Comparison of ENCODE assay signal across 10 mouse cellular contexts in genomic region chr8:110218511-110218910, GRCm38 (mm10). TPM values are rescaled to one million over a fixed set of nuclear protein-coding genes. Genes with fewer than 3 reads are reported as not detected.
DNase-seq lines count a peak whose midpoint lies in the region; ATAC-seq and TF ChIP-seq lines count a peak whose summit lies in the region.
"Had no signal": no experiment of that assay in that cellular context is flagged by ENCODE, and none has a peak within 500 bp of the region (broad histone marks: within the 10 kb centered on the region; RNA-seq: fewer than 3 reads in every experiment).

No protein-coding gene starts in this region.

- WGBS in heart, adult 2 months, result 36% methylated on average over 5 of the region's 5 CpGs
- 82% methylated on average over 5 of the region's 5 CpGs for WGBS in hindbrain, embryonic 13.5 days
- 78% methylated on average over 5 of the region's 5 CpGs for WGBS in midbrain, embryonic 11.5 days

- intact Hi-C loops in heart, adult 2 months (cut with DNase I), result loop anchor here (5.0 kb wide), 1 partner anchor 399 kb away; the partner anchor contains the start of gene Vac14
- intact Hi-C loops in heart, postnatal 36 days (cut with DNase I), result loop anchor here (10.0 kb wide), 1 partner anchor 524 kb away; the partner anchor contains the start of gene Ist1

- TF ChIP-seq EP300 in heart, adult 2 months (IDR thresholded peaks at IDR 0.05; ENCODE audit: insufficient read depth, low read depth, low read length), result no peak

- DNase-seq in heart, adult 2 months, result no peak
- DNase-seq in heart, postnatal 36 days, result no peak
- peak; percentile 16 for DNase-seq in G1E (ENCODE audit: low spot score)
- DNase-seq in midbrain, embryonic 11.5 days (ENCODE audit: low spot score, missing footprints), result no peak
- no peak for DNase-seq in adrenal gland, postnatal 4 days (ENCODE audit: low spot score in 2 of 2)
- DNase-seq in thymus, postnatal 10 days (ENCODE audit: low spot score in 2 of 2), result no peak
- no peak for DNase-seq in urinary bladder, postnatal 25 days (ENCODE audit: low spot score)
- DNase-seq: kidney, adult 9 months; right cerebral cortex, postnatal 25 days had no signal

- no peaks in the 10 kb centered on the region for H3K27me3 ChIP-seq in heart, adult 2 months (ENCODE audit: control insufficient read depth, insufficient read depth, low read length)
- H3K27me3 ChIP-seq in G1E (ENCODE audit: insufficient read depth, low read length), result no peaks in the 10 kb centered on the region
- no peaks in the 10 kb centered on the region for H3K27me3 ChIP-seq in hindbrain, embryonic 13.5 days
- no peaks in the 10 kb centered on the region for H3K27me3 ChIP-seq in midbrain, embryonic 11.5 days (ENCODE audit: control insufficient read depth, insufficient read depth, low read length)

- no peaks in the 10 kb centered on the region for H3K9me3 ChIP-seq in G1E (replicated peaks)
- no peaks in the 10 kb centered on the region for H3K9me3 ChIP-seq in hindbrain, embryonic 13.5 days
- H3K9me3 ChIP-seq in midbrain, embryonic 11.5 days (ENCODE audit: control insufficient read depth, low read length), result no peaks in the 10 kb centered on the region

- no peak overlapping the region for H3K9ac ChIP-seq in heart, adult 2 months (ENCODE audit: low read depth, low read length)
- H3K9ac ChIP-seq in hindbrain, embryonic 13.5 days, result no peak overlapping the region; the same call in 1 of the 2 replicates
- H3K9ac ChIP-seq in midbrain, embryonic 11.5 days (ENCODE audit: low read length), result no peak overlapping the region; the same call in 1 of the 2 replicates

- TF ChIP-seq CTCF in heart, adult 2 months (IDR thresholded peaks at IDR 0.05), result no peak
- TF ChIP-seq CTCF in G1E (IDR thresholded peaks at IDR 0.05; ENCODE audit: low read depth, low read length), result no peak

- no peak for ATAC-seq in G1E (ENCODE audit: extremely low read depth, insufficient number of reproducible peaks, low FRiP score, poor library complexity, severe bottlenecking)
- no peak for ATAC-seq in hindbrain, embryonic 13.5 days (ENCODE audit: low FRiP score)
- no peak for ATAC-seq in midbrain, embryonic 11.5 days (ENCODE audit: low FRiP score)

- no peak for TF ChIP-seq POLR2A in heart, adult 2 months (IDR thresholded peaks at IDR 0.05; ENCODE audit: insufficient read depth, low read depth, low read length)

- peaks cover 3% of the 10 kb centered on the region; the same call in 1 of the 2 replicates for H3K36me3 ChIP-seq in heart, adult 2 months (ENCODE audit: control insufficient read depth, insufficient read depth, low read length)
- H3K36me3 ChIP-seq in G1E (replicated peaks), result peaks cover 42% of the 10 kb centered on the region
- peaks cover 29% of the 10 kb centered on the region for H3K36me3 ChIP-seq in hindbrain, embryonic 13.5 days
- peaks cover 21% of the 10 kb centered on the region for H3K36me3 ChIP-seq in midbrain, embryonic 11.5 days (ENCODE audit: control insufficient read depth, insufficient read depth, low read length)

- H3K4me2 ChIP-seq in hindbrain, embryonic 13.5 days, result peak overlapping the region; percentile 76
- peak overlapping the region; percentile 69 for H3K4me2 ChIP-seq in midbrain, embryonic 11.5 days

- H3K27ac ChIP-seq in heart, adult 2 months, result no peak overlapping the region
- no peak overlapping the region for H3K27ac ChIP-seq in hindbrain, embryonic 13.5 days
- no peak overlapping the region for H3K27ac ChIP-seq in midbrain, embryonic 11.5 days (ENCODE audit: low read depth, low read length)

- no peaks in the 10 kb centered on the region for H3K4me1 ChIP-seq in heart, adult 2 months (ENCODE audit: control insufficient read depth, insufficient read depth, low read length)
- H3K4me1 ChIP-seq in G1E (ENCODE audit: insufficient read depth, low read depth, low read length), result peaks cover 17% of the 10 kb centered on the region
- H3K4me1 ChIP-seq in hindbrain, embryonic 13.5 days (replicated peaks), result peaks cover 24% of the 10 kb centered on the region
- peaks cover 5% of the 10 kb centered on the region for H3K4me1 ChIP-seq in midbrain, embryonic 11.5 days (ENCODE audit: control insufficient read depth, insufficient read depth, low read length)

- H3K4me3 ChIP-seq in heart, adult 2 months, result peak overlapping the region; percentile 82
- H3K4me3 ChIP-seq in G1E (ENCODE audit: low read depth, low read length), result peak overlapping the region; percentile 82
- peak overlapping the region; percentile 62 for H3K4me3 ChIP-seq in hindbrain, embryonic 13.5 days
- H3K4me3 ChIP-seq in midbrain, embryonic 11.5 days (ENCODE audit: low read depth, low read length), result peak overlapping the region; percentile 51; the same call in 1 of the 2 replicates

- no peaks in the 10 kb centered on the region for H3K79me2 ChIP-seq in heart, adult 2 months (replicated peaks; ENCODE audit: control insufficient read depth, insufficient read depth, low read length)

RNA-seq across cellular contexts. Expression of gene Cmtr2, which starts 3.0 kb away (rescaled TPM):
- 1 to 10 TPM; 2.9 to 3.2 TPM for total RNA-seq in heart, adult 2 months (2021)
- polyA plus RNA-seq in heart, adult 2 months (2012; rRNA removed), result 1.9 and 2.6 TPM in 2 replicates
- total RNA-seq in heart, postnatal 36 days (2021), result 1 to 10 TPM; 2.0 to 2.9 TPM
- total RNA-seq in G1E (2014; fragmentation: Nextera tagmentation) (10.5 and 12.2 TPM in 2 replicates), G1E (2017) (14.4 and 17.1 TPM in 2 replicates)
- 1.3 and 1.5 TPM in 2 replicates for polyA plus RNA-seq in G1E (2012)
- 10.9 and 12.0 TPM in 2 replicates for polyA plus RNA-seq in hindbrain, embryonic 13.5 days (2015; fragmentation: Nextera tagmentation; extraction: Ambion mirVana)
- 13.1 and 13.5 TPM in 2 replicates for polyA plus RNA-seq in midbrain, embryonic 11.5 days (2014; fragmentation: Nextera tagmentation; extraction: Ambion mirVana)
- total RNA-seq in adrenal gland, postnatal 4 days (2021), result 1 to 10 TPM; 8.6 to 8.8 TPM

RNA-seq across cellular contexts. Expression of gene Hydin, which starts 48.3 kb away (rescaled TPM):
- under 1 TPM; 0.05 to 0.10 TPM for total RNA-seq in heart, adult 2 months (2021)
- 0.09 and 0.21 TPM in 2 replicates for polyA plus RNA-seq in heart, adult 2 months (2012; rRNA removed)
- total RNA-seq in heart, postnatal 36 days (2021), result under 1 TPM; 0.14 to 0.17 TPM
- total RNA-seq in G1E (2014; fragmentation: Nextera tagmentation) (not detected in 2 replicates), G1E (2017) (under 0.01 and 0.05 TPM in 2 replicates)
- not detected in 2 replicates for polyA plus RNA-seq in G1E (2012)
- polyA plus RNA-seq in hindbrain, embryonic 13.5 days (2015; fragmentation: Nextera tagmentation; extraction: Ambion mirVana), result 0.18 and 0.71 TPM in 2 replicates
- polyA plus RNA-seq in midbrain, embryonic 11.5 days (2014; fragmentation: Nextera tagmentation; extraction: Ambion mirVana), result 0.03 and 0.18 TPM in 2 replicates
- total RNA-seq in adrenal gland, postnatal 4 days (2021), result under 1 TPM; 0.08 to 0.20 TPM

RNA-seq across cellular contexts. Expression of gene Calb2, which starts 50.5 kb away (rescaled TPM):
- not detected for total RNA-seq in heart, adult 2 months (2021)
- not detected in 2 replicates for polyA plus RNA-seq in heart, adult 2 months (2012; rRNA removed)
- not detected for total RNA-seq in heart, postnatal 36 days (2021)
- not detected in 2 replicates for total RNA-seq in G1E (2014; fragmentation: Nextera tagmentation)
- total RNA-seq in G1E (2017), result not detected in 2 replicates
- polyA plus RNA-seq in G1E (2012), result not detected in 2 replicates
- 53.3 and 69.2 TPM in 2 replicates for polyA plus RNA-seq in hindbrain, embryonic 13.5 days (2015; fragmentation: Nextera tagmentation; extraction: Ambion mirVana)
- polyA plus RNA-seq in midbrain, embryonic 11.5 days (2014; fragmentation: Nextera tagmentation; extraction: Ambion mirVana), result 3.9 and 4.0 TPM in 2 replicates
- 1 to 10 TPM in 1 of 2 experiments, not detected in 1; 1.4 TPM for total RNA-seq in adrenal gland, postnatal 4 days (2021)
